In the genomic region with DNA sequence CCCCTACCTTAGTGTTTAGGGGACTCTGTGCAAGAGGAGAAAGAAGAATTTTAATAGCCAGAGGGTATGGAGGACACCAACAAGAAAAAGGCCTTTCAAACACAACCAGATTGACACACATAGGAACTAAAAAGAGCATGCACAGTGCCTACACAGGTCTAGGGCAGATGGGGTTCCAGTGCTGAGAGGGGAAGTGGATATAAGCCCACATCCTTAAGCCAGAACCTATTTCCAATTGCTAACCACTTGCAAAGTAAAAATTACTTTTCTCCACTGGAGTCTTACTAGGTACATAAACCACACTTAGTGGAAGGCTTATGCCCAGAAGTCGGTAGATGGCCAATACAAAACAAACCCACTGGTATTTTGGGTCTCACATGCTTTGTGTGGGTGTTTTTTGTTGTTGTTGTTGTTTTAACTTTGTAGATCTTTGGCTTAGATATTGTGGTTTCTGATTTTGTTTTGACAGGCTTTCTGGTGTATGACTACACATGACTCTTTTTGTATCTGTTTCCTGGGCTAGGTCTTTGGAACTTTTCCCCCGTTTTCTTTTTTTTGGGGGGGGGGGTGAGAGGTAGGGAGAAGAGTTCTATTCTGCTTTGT, we compare ENCODE assay signal across 24 mouse cellular contexts.
DNase-seq lines count a peak whose midpoint lies in the region; ATAC-seq and TF ChIP-seq lines count a peak whose summit lies in the region.
"Had no signal": no experiment of that assay in that cellular context is flagged by ENCODE, and none has a peak within 500 bp of the region (broad histone marks: within the 10 kb centered on the region; RNA-seq: fewer than 3 reads in every experiment).

No protein-coding gene starts in this region.

- no peak for TF ChIP-seq EP300 in lung, postnatal 0 days (IDR thresholded peaks at IDR 0.05)

- no peak overlapping the region for H3K4me3 ChIP-seq in intestine, embryonic 16.5 days (ENCODE audit: low read length)
- H3K4me3 ChIP-seq in lung, postnatal 0 days (ENCODE audit: low read depth, low read length), result no peak overlapping the region
- H3K4me3 ChIP-seq: embryonic facial prominence, embryonic 13.5 days; embryonic facial prominence, embryonic 15.5 days; erythroblast, embryonic 14.5 days; forebrain, embryonic 10.5 days; forebrain, embryonic 12.5 days had no signal

- no peak overlapping the region for H3K27ac ChIP-seq in intestine, embryonic 16.5 days (ENCODE audit: low read length)
- no peak overlapping the region for H3K27ac ChIP-seq in lung, postnatal 0 days (ENCODE audit: low read length)
- H3K27ac ChIP-seq: embryonic facial prominence, embryonic 13.5 days; embryonic facial prominence, embryonic 15.5 days; forebrain, embryonic 10.5 days; forebrain, embryonic 12.5 days had no signal

- H3K27me3 ChIP-seq in intestine, embryonic 16.5 days (replicated peaks; ENCODE audit: control insufficient read depth, insufficient read depth, low read length), result no peaks in the 10 kb centered on the region
- no peaks in the 10 kb centered on the region for H3K27me3 ChIP-seq in lung, postnatal 0 days (replicated peaks; ENCODE audit: insufficient read depth, low read length)
- H3K27me3 ChIP-seq: embryonic facial prominence, embryonic 13.5 days; embryonic facial prominence, embryonic 15.5 days; forebrain, embryonic 12.5 days had no signal

- H3K36me3 ChIP-seq in intestine, embryonic 16.5 days (ENCODE audit: control insufficient read depth, insufficient read depth, low read length), result no peaks in the 10 kb centered on the region
- H3K36me3 ChIP-seq in lung, postnatal 0 days (ENCODE audit: insufficient read depth, low read length), result no peaks in the 10 kb centered on the region
- H3K36me3 ChIP-seq: embryonic facial prominence, embryonic 13.5 days; embryonic facial prominence, embryonic 15.5 days; forebrain, embryonic 10.5 days; forebrain, embryonic 12.5 days had no signal

- 78% methylated on average over 2 of the region's 2 CpGs for WGBS in intestine, embryonic 16.5 days
- WGBS in lung, postnatal 0 days, result 76% methylated on average over 2 of the region's 2 CpGs

- H3K4me1 ChIP-seq in intestine, embryonic 16.5 days (ENCODE audit: control insufficient read depth, insufficient read depth, low read length), result no peaks in the 10 kb centered on the region
- H3K4me1 ChIP-seq in lung, postnatal 0 days (ENCODE audit: insufficient read depth, low read depth, low read length), result no peaks in the 10 kb centered on the region
- H3K4me1 ChIP-seq: embryonic facial prominence, embryonic 15.5 days; forebrain, embryonic 12.5 days had no signal

- H3K9ac ChIP-seq in intestine, embryonic 16.5 days (ENCODE audit: low read depth, low read length), result no peak overlapping the region
- no peak overlapping the region for H3K9ac ChIP-seq in lung, postnatal 0 days (replicated peaks; ENCODE audit: low read depth)
- H3K9ac ChIP-seq: embryonic facial prominence, embryonic 13.5 days; embryonic facial prominence, embryonic 15.5 days; forebrain, embryonic 12.5 days had no signal

- H3K9me3 ChIP-seq in intestine, embryonic 16.5 days (ENCODE audit: control insufficient read depth, low read length), result no peaks in the 10 kb centered on the region
- no peaks in the 10 kb centered on the region for H3K9me3 ChIP-seq in lung, postnatal 0 days (ENCODE audit: low read length)
- H3K9me3 ChIP-seq: embryonic facial prominence, embryonic 13.5 days; embryonic facial prominence, embryonic 15.5 days; forebrain, embryonic 10.5 days; forebrain, embryonic 12.5 days had no signal

- ATAC-seq in CD4-positive, CD25-positive, alpha-beta regulatory T cell, adult 4 months, result peak; percentile 67
- no peak for ATAC-seq in intestine, embryonic 16.5 days
- no peak for ATAC-seq in lung, postnatal 0 days
- ATAC-seq: forebrain, embryonic 14.5 days; forebrain, embryonic 16.5 days had no signal

- DNase-seq in CD4-positive helper T cell, adult 2 months (ENCODE audit: low read depth, low spot score), result peak; percentile 30
- DNase-seq in induced T-regulatory cell, adult 2 months (ENCODE audit: low read depth), result peak; percentile 49
- peak; percentile 33 for DNase-seq in naive thymus-derived CD4-positive, alpha-beta T cell, adult 2 months (ENCODE audit: low read depth)
- no peak for DNase-seq in yolk sac, embryonic 10.5 days (ENCODE audit: low spot score)
- DNase-seq in lung, postnatal 0 days (ENCODE audit: low spot score), result no peak
- no peak for DNase-seq in cerebellum, adult 8-10 months
- DNase-seq: adrenal gland, adult 8-10 months; adrenal gland, postnatal 14 days; B cell, adult 2 months; cerebellum, adult 11-12 months; cerebellum, adult 2 months; cerebellum, adult 9-11 months; cerebellum, postnatal 14 days; cerebellum, postnatal 36 days; embryo, embryonic 11 days had no signal

- TF ChIP-seq CTCF in lung, postnatal 0 days (IDR thresholded peaks at IDR 0.05), result no peak

- H3K4me2 ChIP-seq in intestine, embryonic 16.5 days (ENCODE audit: low read depth, low read length), result no peak overlapping the region
- no peak overlapping the region for H3K4me2 ChIP-seq in lung, postnatal 0 days (replicated peaks; ENCODE audit: low read depth, low read length)
- H3K4me2 ChIP-seq: embryonic facial prominence, embryonic 13.5 days; embryonic facial prominence, embryonic 15.5 days; forebrain, embryonic 12.5 days had no signal

Comparison
In these comparisons a context has a peak if more than half of its experiments do, and no peak if none do; other contexts are left out.
1. DNase-seq: peak in CD4-positive helper T cell, adult 2 months (single experiment), induced T-regulatory cell, adult 2 months (single experiment) and naive thymus-derived CD4-positive, alpha-beta T cell, adult 2 months (single experiment); none in yolk sac, embryonic 10.5 days (single experiment), lung, postnatal 0 days (single experiment) and cerebellum, adult 8-10 months (single experiment).